Mouse (Mus musculus) Patski (cell line): ENCODE data around the gene Snx3. TPM values are rescaled to one million over a fixed set of nuclear protein-coding genes. Genes with fewer than 3 reads are reported as not detected.

ENCODE experiments used
- ATAC-seq: fragments of 100-300 bp; one replicate; pipeline ENCODE4 v1.8.0; 2021
- CTCF ChIA-PET: fragments of 350-600 bp; sonication (Branson Sonifier 250); formaldehyde crosslinking; loops from one replicate; lab custom pipeline; 2022; ENCODE audit warnings: inconsistent platforms; lab: Charles Lee
- POLR2A ChIA-PET: fragments of 350-600 bp; sonication (Branson Sonifier 250); formaldehyde crosslinking; loops from one replicate; lab custom pipeline; 2022; ENCODE audit warnings: antibody characterized with exemption, inconsistent platforms; lab: Charles Lee
- DNase-seq: peaks from one replicate; pipeline ENCODE4 v3.0.0-alpha.2; 2011; ENCODE audit warnings: low read depth, low spot score
- H3K27me3 ChIP-seq: fragments of 371-371 bp; one replicate; pipeline ENCODE4 v1.5.1; 2021
- CTCF ChIP-seq: fragments of 100-300 bp; IDR thresholded peaks from one replicate; pipeline ENCODE4 v1.5.1; 2021
- in situ Hi-C: fragments of 300-500 bp; cut with MboI; formaldehyde crosslinking; loops from 3 replicates; pipeline ENCODE4 v1.11.1; 2018; ENCODE audit warnings: low pct_unique_long_range_greater_than_20kb, mixed read lengths
- polyA plus RNA-seq: library from polyadenylated mRNA; unstranded; gene quantifications from one replicate; pipeline ENCODE4 v1.2.3, GENCODE M21; 2021

Snx3 gene
- polyA plus RNA-seq, 1 experiment from 2014 or later: 279 TPM

- CTCF ChIA-PET: interaction anchor here (1.3 to 1.8 kb wide), 2 partner anchors 11 to 12 kb away, joined by 3 to 4 read pairs; no protein-coding TSS in a partner anchor
- POLR2A ChIA-PET: no interaction called here
- no peaks in the 10 kb centered on the region for H3K27me3 ChIP-seq
- DNase-seq (no peak), ATAC-seq (no peak)
- in situ Hi-C loops: no loop called here
- TF ChIP-seq CTCF: no peak
Measured at GRCm38 (mm10) chr10:42533836-42534453, 32.1 kb downstream of the Snx3 start.

DNA sequence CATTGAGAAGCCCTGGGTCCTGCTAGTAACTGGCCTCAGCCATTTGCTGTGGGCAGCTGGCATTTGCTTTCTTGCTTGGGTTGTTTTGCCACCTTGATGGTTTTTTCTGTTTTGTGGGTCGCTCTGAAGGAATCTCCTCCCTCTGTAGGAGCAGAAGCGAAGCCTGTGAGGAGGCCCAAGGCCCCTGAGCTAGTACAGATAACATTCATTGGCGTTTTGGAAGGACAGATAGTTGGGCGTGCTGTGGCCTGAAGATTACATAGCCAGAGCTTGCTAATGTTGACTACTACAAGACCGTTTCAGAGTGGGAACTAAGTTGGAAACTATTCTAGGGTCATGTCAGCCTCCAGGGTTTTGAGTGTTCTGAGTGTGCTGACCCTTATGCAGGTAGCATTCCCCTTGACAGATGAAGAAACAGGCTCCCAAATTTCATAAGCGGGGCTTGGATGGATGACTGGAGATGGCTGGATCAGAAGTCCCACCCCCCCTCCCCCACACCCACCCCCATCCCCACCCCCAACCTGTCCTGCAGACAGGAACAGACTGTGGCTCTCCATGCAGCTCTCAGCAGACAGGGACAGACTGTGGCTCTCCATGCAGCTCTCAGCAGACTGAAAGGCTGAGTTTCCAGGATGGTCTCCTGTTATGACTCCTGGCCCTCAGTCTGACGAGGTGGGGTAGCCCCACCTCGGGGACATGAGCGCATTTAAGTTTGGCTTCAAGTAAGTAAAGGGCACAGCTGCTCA lies 35.9 kb downstream of the Snx3 start:
- ATAC-seq (no peak), DNase-seq (no peak)
- in situ Hi-C loops: no loop called here
- ChIA-PET POLR2A (no interaction called here), CTCF (interaction anchor here (0.9 kb wide), 1 partner anchor 8 kb away, joined by 3 read pairs; no protein-coding TSS in a partner anchor)
- no peak for TF ChIP-seq CTCF
- H3K27me3 ChIP-seq: no peaks in the 10 kb centered on the region

- CTCF ChIA-PET: interaction anchor here (1.1 kb wide), 1 partner anchor 11 kb away, joined by 3 read pairs; no protein-coding TSS in a partner anchor
- in situ Hi-C loops: no loop called here
- ATAC-seq: no peak
Measured at GRCm38 (mm10) chr10:42545707-42546503, 44.1 kb downstream of the Snx3 start.

DNA sequence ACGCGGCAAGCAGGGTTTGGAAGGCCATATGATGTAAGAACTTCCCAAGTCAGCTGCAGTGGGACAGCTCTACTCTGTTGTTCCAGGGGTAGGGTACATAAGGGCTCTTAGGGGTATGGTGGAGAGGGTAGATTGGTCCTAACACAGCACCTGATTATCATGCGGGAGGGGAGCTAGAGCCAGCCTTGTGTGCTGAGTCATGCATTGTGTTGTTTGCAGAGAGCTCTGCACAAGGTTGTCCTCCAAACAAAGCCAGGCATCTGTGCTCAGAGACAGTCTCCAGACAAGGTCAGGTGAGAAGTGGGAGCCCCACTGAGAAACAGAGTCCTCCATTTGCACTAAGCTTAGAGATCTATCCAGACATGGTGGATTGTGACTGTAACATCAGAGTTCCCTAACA lies 44.7 kb downstream of the Snx3 start:
- TF ChIP-seq CTCF: no peak
- in situ Hi-C loops: no loop called here
- ChIA-PET POLR2A (no interaction called here), CTCF (no interaction called here)
- ATAC-seq (no peak), DNase-seq (no peak)
- H3K27me3 ChIP-seq: no peaks in the 10 kb centered on the region

More at GRCm38 (mm10) chr10:42545707-42546503, 44.1 kb downstream of the Snx3 start:
- H3K27me3 ChIP-seq: no peaks in the 10 kb centered on the region
- POLR2A ChIA-PET: no interaction called here
- no peak for TF ChIP-seq CTCF
- no peak for DNase-seq

GRCm38 (mm10) chr10:42559581-42560200 lies 57.9 kb downstream of the Snx3 start:
- in situ Hi-C loops: no loop called here
- DNase-seq: no peak
- no peak for ATAC-seq
- peaks cover 16% of the 10 kb centered on the region for H3K27me3 ChIP-seq
- ChIA-PET CTCF (no interaction called here), POLR2A (no interaction called here)
- no peak for TF ChIP-seq CTCF

DNA sequence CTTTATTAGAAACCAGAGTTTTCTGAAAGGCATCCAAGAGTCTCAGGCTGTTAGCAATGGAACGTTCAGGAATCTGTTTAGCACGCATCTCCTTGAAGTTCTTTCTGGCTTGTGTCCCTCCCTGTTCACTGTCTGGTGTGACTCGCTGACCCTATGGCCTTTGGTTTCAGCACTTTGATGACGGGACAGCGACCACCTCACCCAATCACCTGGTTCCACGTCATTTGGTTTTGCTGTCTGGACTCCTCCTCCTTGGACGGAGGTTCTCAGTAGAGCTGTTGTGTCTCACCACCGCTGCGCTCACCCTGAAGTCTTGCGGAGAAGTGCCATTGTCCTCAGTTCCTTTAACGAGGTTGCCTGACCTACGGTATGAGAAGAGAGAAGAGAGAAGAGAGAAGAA lies 60.4 kb downstream of the Snx3 start:
- in situ Hi-C loops: no loop called here
- ATAC-seq: no peak
- DNase-seq: no peak
- TF ChIP-seq CTCF: no peak
- CTCF ChIA-PET: no interaction called here
- POLR2A ChIA-PET: interaction anchor here (0.8 kb wide), 1 partner anchor 18 kb away, joined by 5 read pairs; no protein-coding TSS in a partner anchor
- peaks cover 33% of the 10 kb centered on the region for H3K27me3 ChIP-seq

DNA sequence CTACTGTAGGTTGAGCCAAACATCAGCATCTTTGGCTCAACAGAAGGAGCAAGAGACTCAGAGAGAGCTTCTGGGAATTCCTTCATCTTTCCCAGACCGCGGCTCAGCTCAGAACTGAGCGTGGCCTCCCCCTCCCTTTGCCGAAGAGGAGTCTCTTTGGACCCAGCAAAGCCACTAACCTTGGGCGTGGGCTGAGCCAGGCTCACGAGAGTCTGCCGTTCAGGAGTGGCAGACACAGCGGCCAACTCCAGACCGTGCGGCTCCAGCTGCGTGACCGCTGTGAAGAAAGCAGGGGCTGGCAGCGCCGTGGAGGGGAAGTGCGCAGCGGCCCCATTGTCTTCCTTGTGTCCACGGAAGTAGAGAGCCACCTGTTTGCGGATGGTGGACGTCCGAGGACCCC lies 70.7 kb downstream of the Snx3 start:
- no peak for TF ChIP-seq CTCF
- ChIA-PET POLR2A (no interaction called here), CTCF (no interaction called here)
- in situ Hi-C loops: no loop called here
- H3K27me3 ChIP-seq: peaks cover 74% of the 10 kb centered on the region
- ATAC-seq: no peak
- no peak for DNase-seq

DNA sequence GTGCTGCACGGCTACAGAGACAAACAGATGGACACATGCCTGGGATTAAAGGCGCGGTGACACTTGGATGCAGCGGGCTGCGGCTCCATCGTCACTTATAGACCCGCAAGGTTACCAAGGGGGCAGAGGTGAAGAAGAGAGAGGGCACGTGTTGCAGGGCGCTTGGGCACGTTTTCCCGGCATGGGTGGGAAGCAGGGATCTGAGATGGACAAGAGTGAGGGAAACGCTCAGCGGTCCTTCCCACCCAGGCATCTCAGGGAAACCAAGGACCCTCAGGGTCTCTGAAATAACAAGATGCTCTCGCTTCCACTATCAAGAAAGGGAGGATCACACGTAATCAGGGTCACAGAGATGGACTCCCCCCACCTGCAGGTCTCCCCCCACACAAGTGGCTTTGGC lies 71.1 kb downstream of the Snx3 start:
- in situ Hi-C loops: no loop called here
- no peak for ATAC-seq
- DNase-seq: no peak
- CTCF ChIA-PET: no interaction called here
- TF ChIP-seq CTCF: no peak
- peaks cover 74% of the 10 kb centered on the region for H3K27me3 ChIP-seq
- POLR2A ChIA-PET: no interaction called here

- TF ChIP-seq CTCF: no peak
- DNase-seq (no peak), ATAC-seq (no peak)
- in situ Hi-C loops: no loop called here
- POLR2A ChIA-PET: no interaction called here
- CTCF ChIA-PET: no interaction called here
- H3K27me3 ChIP-seq: peaks cover 73% of the 10 kb centered on the region
Measured at GRCm38 (mm10) chr10:42574639-42575038, 72.8 kb downstream of the Snx3 start.

DNA sequence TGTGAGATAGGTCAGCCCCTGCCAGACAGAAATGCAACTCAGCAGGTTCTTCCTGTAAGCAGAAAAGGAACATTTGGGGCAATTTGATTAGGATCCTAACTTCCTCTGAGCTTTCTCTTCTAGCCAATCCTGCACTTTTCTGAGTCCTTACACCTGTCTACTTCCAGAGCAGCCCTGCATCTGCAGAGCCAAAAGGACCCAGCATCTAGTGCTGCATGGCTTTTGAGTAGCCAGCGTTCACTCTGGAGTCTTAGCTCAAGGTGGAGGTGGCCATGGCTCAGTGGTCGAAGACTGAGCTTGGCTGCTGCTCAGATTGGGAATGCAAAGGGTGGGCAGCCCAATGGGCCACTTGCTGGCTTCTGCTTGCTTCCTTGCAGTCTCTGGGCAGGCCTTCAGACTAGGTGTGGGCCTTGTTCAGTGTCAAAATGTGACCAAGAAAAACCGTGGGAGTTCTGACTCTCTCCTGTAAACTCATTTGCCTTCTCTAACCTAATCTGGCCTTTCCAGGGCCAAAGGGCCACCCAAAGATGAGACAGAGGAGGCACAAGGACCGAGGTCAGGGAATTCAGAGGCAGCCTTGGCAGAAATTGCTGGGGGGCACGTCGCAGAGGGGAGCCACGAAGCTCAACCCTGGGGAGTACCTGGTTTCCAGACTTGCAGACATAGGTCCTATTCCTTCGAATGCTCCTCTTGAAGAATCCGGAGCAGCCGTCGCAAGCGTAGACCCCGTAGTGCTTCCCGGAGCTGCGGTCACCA lies 75.9 kb downstream of the Snx3 start:
- ChIA-PET POLR2A (no interaction called here), CTCF (no interaction called here)
- ATAC-seq (no peak), DNase-seq (no peak)
- TF ChIP-seq CTCF: no peak
- peaks cover 71% of the 10 kb centered on the region for H3K27me3 ChIP-seq
- in situ Hi-C loops: no loop called here
